Mouse (Mus musculus) fibroblast of lung, adult 2 months (primary cell): ENCODE measurements around the gene Osbpl3.

Source experiments
- DNase-seq: peaks from one replicate; pipeline ENCODE4 v3.0.0-alpha.2; 2011; ENCODE audit warnings: low read depth

The Osbpl3 gene

GRCm38 (mm10) chr6:50400234-50400633, 55.8 kb downstream of the Osbpl3 start:
- DNase-seq, result no peak

- no peak for DNase-seq
These were observed 56.4 kb downstream of the Osbpl3 start for GRCm38 (mm10) chr6:50399427-50400195.

- DNase-seq, result no peak
These were observed 57.7 kb downstream of the Osbpl3 start for GRCm38 (mm10) chr6:50398324-50398723.

GRCm38 (mm10) chr6:50397116-50397515, 58.9 kb downstream of the Osbpl3 start:
- DNase-seq, result no peak

- DNase-seq, result peak; percentile 75
These were observed 60.2 kb downstream of the Osbpl3 start for GRCm38 (mm10) chr6:50395641-50396312.

- peak; percentile 81 for DNase-seq
These were observed 61.6 kb downstream of the Osbpl3 start for GRCm38 (mm10) chr6:50394432-50394831.

- no peak for DNase-seq
These were observed 62.0 kb downstream of the Osbpl3 start for GRCm38 (mm10) chr6:50393960-50394359.

GRCm38 (mm10) chr6:50391951-50392350, 64.0 kb downstream of the Osbpl3 start:
- DNase-seq, result no peak

- peak; percentile 91 for DNase-seq
These were observed 65.7 kb downstream of the Osbpl3 start for GRCm38 (mm10) chr6:50390313-50390712.

GRCm38 (mm10) chr6:50387629-50388028, 68.4 kb downstream of the Osbpl3 start:
- no peak for DNase-seq

- no peak for DNase-seq
These were observed 69.5 kb downstream of the Osbpl3 start for GRCm38 (mm10) chr6:50386497-50386896.

- no peak for DNase-seq
These were observed 70.5 kb downstream of the Osbpl3 start for GRCm38 (mm10) chr6:50385451-50386013.

- no peak for DNase-seq
These were observed 73.3 kb downstream of the Osbpl3 start for GRCm38 (mm10) chr6:50382711-50383110.

- no peak for DNase-seq
These were observed 73.8 kb downstream of the Osbpl3 start for GRCm38 (mm10) chr6:50382196-50382595.

- DNase-seq, result no peak
These were observed 74.4 kb downstream of the Osbpl3 start for GRCm38 (mm10) chr6:50381504-50382091.

- DNase-seq, result no peak
These were observed 76.3 kb downstream of the Osbpl3 start for GRCm38 (mm10) chr6:50379740-50380139.

- DNase-seq, result peak; percentile 77
These were observed 76.9 kb downstream of the Osbpl3 start for GRCm38 (mm10) chr6:50379136-50379535.

- DNase-seq, result no peak
These were observed 78.0 kb downstream of the Osbpl3 start for GRCm38 (mm10) chr6:50377742-50378720.

GRCm38 (mm10) chr6:50376684-50377083, 79.3 kb downstream of the Osbpl3 start:
- DNase-seq, result no peak

- DNase-seq, result no peak
These were observed 83.2 kb downstream of the Osbpl3 start for GRCm38 (mm10) chr6:50372516-50373424.
